Mouse (Mus musculus) bone marrow macrophage, adult 2 months (primary cell): ENCODE measurements around the gene Ncoa3.

Experiments
- CTCF ChIP-seq: IDR thresholded peaks from 2 replicates; pipeline ENCODE4 v1.5.1; 2012; ENCODE audit warnings: low read depth, mild to moderate bottlenecking, low read length, moderate library complexity
- POLR2A ChIP-seq: IDR thresholded peaks from 2 replicates; pipeline ENCODE4 v1.6.1; 2012; ENCODE audit warnings: mild to moderate bottlenecking, low read depth, low read length, borderline replicate concordance

DNA sequence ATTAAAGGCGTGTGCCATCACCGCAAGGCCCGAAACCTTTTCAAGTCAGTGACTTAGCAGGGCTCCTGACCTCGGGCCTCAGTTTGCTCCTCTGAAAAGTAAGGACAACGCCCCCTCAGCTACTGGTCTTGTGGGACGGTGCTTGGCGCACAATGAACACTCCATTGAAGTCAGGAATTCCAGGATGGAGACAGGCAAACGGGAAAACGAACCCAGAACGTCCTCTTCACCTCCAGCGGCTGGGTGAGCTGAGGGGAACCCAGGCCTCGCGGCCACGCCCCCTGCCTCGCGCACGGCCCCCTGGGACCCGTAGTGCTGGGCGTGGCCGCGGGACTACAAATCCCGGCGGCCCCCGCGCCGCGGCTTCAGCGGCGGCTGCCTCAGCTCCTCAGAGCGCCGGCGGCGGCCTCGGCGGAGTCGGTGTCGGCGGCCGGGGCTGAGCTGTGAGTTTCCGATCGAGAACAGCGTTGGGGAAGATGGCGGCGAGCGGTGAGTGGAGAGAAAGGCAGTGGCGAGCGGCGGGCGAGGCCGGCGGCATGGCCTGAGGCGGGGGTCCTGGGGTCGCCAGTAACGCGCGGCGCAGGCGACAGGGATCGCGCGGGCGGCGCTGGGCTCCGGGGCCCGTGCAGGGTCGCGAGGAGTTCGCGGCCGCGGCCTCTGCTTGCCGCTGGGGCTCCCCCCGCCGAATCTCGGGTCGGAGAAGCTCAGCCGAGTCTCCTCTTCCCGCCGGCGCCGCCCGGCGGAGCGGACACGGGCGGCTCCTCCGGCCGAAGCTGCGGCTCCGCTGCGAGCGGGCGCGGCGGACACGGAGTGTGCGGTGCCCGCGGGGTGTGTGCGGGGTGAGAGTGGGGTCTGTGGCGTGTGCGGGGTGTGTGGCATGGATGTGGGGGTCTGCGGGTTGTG lies at the start of gene Ncoa3:
- no peak for TF ChIP-seq CTCF
- peak; percentile 78 for TF ChIP-seq POLR2A
